Mouse (Mus musculus): Measurements from ENCODE around the gene Mospd1.

DNA sequence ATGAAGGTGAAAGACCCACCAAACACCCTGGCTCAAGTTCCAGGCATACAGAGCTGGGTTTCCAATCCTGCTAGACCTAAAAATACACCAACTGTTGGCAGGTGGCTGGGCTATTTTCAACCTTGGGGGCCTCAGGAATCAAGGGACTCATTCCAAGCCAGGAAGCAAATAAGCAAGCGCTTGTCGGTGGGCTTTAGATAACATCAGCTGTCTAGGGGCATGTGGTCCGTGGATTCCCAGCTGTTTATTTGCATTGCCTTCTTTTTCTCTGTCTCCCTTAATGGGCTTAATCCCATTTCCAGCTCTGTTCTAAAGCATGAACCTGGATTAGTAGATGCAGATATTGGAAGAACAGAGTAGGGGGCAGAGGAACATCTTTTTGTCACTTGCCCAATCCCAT, 16.1 kb upstream of the Mospd1 start:
- no peak for TF ChIP-seq POLR2A (IDR thresholded peaks at IDR 0.05; ENCODE audit: borderline replicate concordance, extremely low read depth, low read depth, low read length)
- no peak for TF ChIP-seq CTCF (IDR thresholded peaks at IDR 0.05; ENCODE audit: insufficient read depth, low read length)

Measured in lung, adult 2 months (tissue).